Mouse (Mus musculus): ENCODE data around the gene Hnrnpk. TPM values are rescaled to one million over a fixed set of nuclear protein-coding genes. Genes with fewer than 3 reads are reported as not detected.

The Hnrnpk gene
- polyA plus RNA-seq, 1 experiment from 2014 or later = 2,221 TPM

DNA sequence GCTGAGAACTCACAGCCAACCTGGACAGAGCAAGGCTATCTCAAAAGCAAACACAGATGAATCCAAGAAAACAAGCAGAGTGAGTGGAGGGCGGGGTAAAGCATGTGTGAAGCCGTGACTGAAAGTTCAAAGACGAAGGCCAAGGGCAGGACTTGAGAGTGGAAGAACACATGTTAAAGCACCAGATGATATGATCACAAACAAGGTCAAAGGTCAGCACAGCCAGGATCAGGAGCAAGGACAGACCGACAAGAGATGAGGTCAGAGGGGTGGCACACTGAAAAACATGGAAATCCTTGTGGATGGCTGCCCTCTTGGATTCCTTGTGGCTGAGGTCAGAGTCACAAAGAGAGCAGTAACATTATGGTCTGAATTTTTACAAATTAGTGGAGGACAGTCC is 52.5 kb downstream of the Hnrnpk start:
- H3K4me3 ChIP-seq = no peak overlapping the region
- no peak overlapping the region for H3K27ac ChIP-seq (replicated peaks)
- WGBS = 64% methylated on average over 4 of the region's 4 CpGs
- no peaks in the 10 kb centered on the region for H3K9me3 ChIP-seq (replicated peaks)
- no peaks in the 10 kb centered on the region for H3K36me3 ChIP-seq
- H3K27me3 ChIP-seq (ENCODE audit: low read depth, poor library complexity, severe bottlenecking) = no peaks in the 10 kb centered on the region
- DNase-seq (ENCODE audit: low spot score) = no peak
- H3K4me1 ChIP-seq = no peaks in the 10 kb centered on the region; the same call in 1 of the 2 replicates

DNA sequence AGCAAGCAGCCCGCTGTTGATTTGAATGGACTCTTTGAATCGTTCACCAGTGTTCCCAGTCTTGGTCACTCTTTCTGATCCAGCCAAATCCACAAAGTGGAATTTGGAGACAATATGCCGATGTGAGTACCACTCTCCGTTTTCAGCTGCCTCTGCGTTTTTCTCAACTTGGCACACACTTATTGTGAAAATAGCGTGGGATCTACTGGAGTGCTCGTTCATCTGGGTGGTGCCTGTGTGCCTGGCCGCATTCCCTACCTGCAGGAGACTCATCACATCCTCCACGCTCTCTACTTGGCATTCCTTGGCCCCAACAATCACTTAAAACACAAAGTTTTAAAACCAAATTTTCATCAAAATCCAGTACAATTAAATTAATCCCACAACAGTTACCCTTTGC is 58.6 kb downstream of the Hnrnpk start:
- WGBS = 86% methylated on average over 9 of the region's 9 CpGs
- no peaks in the 10 kb centered on the region for H3K27me3 ChIP-seq (ENCODE audit: low read depth, poor library complexity, severe bottlenecking)
- H3K36me3 ChIP-seq = no peaks in the 10 kb centered on the region
- no peak overlapping the region for H3K27ac ChIP-seq (replicated peaks)
- no peaks in the 10 kb centered on the region for H3K9me3 ChIP-seq (replicated peaks)
- H3K4me1 ChIP-seq = no peaks in the 10 kb centered on the region
- H3K4me3 ChIP-seq = no peak overlapping the region
- DNase-seq (ENCODE audit: low spot score) = no peak

MicroRNAs encoded within 50 kb of the gene (microRNA counts, 519-probe panel; counts per million panel counts)
- 6,521 counts per million, percentile 62 among the panel's probes with 10 or more counts for microRNA mmu-miR-7a

Small RNA genes lying within 50 kb of the gene (microRNA-seq; reads per million reads assigned to microRNA genes)
- 229 reads per million, percentile 60 among the genes with 10 or more reads in this experiment for gene Mir7-1

Other genes starting within 250 kb of the Hnrnpk start
- gene Idnk, start 245.7 kb downstream of the Hnrnpk start, polyA plus RNA-seq (2016; fragmentation: Nextera tagmentation; extraction: Ambion mirVana) = 56.1 and 62.9 TPM in 2 replicates
- gene Ubqln1, start 187.7 kb downstream of the Hnrnpk start, polyA plus RNA-seq (2016; fragmentation: Nextera tagmentation; extraction: Ambion mirVana) = 128 and 134 TPM in 2 replicates
- 27.4 and 28.1 TPM in 2 replicates for gene Gkap1, start 127.6 kb downstream of the Hnrnpk start, polyA plus RNA-seq (2016; fragmentation: Nextera tagmentation; extraction: Ambion mirVana)
- gene Kif27, start 44.2 kb downstream of the Hnrnpk start, polyA plus RNA-seq (2016; fragmentation: Nextera tagmentation; extraction: Ambion mirVana) = 0.78 and 0.98 TPM in 2 replicates
- 29.1 and 30.1 TPM in 2 replicates for gene 2210016F16Rik, start 18.1 kb downstream of the Hnrnpk start, polyA plus RNA-seq (2016; fragmentation: Nextera tagmentation; extraction: Ambion mirVana)
- 27.4 and 31.2 TPM in 2 replicates for gene Rmi1, start 1.1 kb downstream of the Hnrnpk start, polyA plus RNA-seq (2016; fragmentation: Nextera tagmentation; extraction: Ambion mirVana)
- not detected in 2 replicates for gene Slc28a3, start 207.5 kb upstream of the Hnrnpk start, polyA plus RNA-seq (2016; fragmentation: Nextera tagmentation; extraction: Ambion mirVana)

All from midbrain, embryonic 10.5 days (tissue).